ENCODE assay signal across 26 mouse cellular contexts in the genomic region with DNA sequence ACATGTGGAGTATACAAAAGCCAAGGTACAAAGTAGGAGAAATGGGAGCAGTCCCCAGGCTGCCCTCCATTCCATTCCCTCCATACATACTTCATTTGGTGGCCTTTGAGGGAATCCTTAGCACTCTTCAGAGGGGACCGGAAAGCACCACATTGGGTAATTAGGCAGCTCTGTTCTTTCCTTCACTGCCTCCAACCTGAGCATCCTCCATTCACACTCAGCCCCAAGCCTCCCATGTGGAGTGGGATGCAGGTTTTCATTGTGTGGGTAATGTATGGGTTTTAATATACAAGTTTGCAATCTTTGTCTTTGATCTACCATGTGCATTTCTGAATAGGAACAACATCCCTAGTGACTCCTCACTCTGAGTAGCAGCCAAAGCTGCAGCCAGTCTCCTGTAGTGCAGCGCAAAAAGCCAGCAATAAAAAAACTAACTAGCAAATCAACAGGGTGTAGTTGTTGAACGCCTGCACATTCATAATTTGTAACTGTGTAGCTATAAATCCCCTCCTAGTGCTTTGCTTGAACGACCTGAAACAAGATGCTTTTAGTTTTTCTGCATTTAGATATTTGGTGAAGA. TPM values are rescaled to one million over a fixed set of nuclear protein-coding genes. Genes with fewer than 3 reads are reported as not detected.
"Had no signal": no experiment of that assay in that cellular context is flagged by ENCODE, and none has a peak within 500 bp of the region (broad histone marks: within the 10 kb centered on the region; RNA-seq: fewer than 3 reads in every experiment).

No protein-coding gene starts in this region.

- H3K36me3 ChIP-seq: heart, embryonic 10.5 days; heart, embryonic 12.5 days; hindbrain, embryonic 10.5 days; hindbrain, embryonic 13.5 days; hindbrain, embryonic 15.5 days; intestine, embryonic 15.5 days; limb, embryonic 10.5 days; limb, embryonic 12.5 days had no signal

- DNase-seq: gastrocnemius, adult 2 months; gastrocnemius, postnatal 10 days; gastrocnemius, postnatal 25 days; heart, adult 18-20 months; heart, postnatal 10 days; heart, postnatal 4 days; kidney, adult 18-20 months; kidney, adult 8-10 months; kidney, postnatal 10 days; kidney, postnatal 25 days; kidney, postnatal 4 days; liver had no signal

- H3K9me3 ChIP-seq: heart, embryonic 10.5 days; heart, embryonic 12.5 days; hindbrain, embryonic 10.5 days; hindbrain, embryonic 13.5 days; hindbrain, embryonic 15.5 days; intestine, embryonic 15.5 days; limb, embryonic 10.5 days; limb, embryonic 12.5 days had no signal

- H3K27ac ChIP-seq: gastrocnemius, adult 2 months; heart, embryonic 10.5 days; hindbrain, embryonic 10.5 days; hindbrain, embryonic 13.5 days; hindbrain, embryonic 15.5 days; intestine, embryonic 15.5 days; layer of hippocampus, adult 2 months; left cerebral cortex, adult 2 months; limb, embryonic 10.5 days; limb, embryonic 12.5 days had no signal

- H3K27me3 ChIP-seq: hindbrain, embryonic 13.5 days; hindbrain, embryonic 15.5 days; intestine, embryonic 15.5 days; limb, embryonic 12.5 days had no signal

- H3K4me2 ChIP-seq: heart, embryonic 12.5 days; hindbrain, embryonic 13.5 days; hindbrain, embryonic 15.5 days; intestine, embryonic 15.5 days; limb, embryonic 12.5 days; liver, embryonic 11.5 days had no signal

- H3K4me1 ChIP-seq: heart, embryonic 10.5 days; heart, embryonic 12.5 days; hindbrain, embryonic 10.5 days; hindbrain, embryonic 15.5 days; intestine, embryonic 15.5 days; limb, embryonic 10.5 days; limb, embryonic 12.5 days had no signal

- H3K9ac ChIP-seq: heart, embryonic 12.5 days; hindbrain, embryonic 13.5 days; hindbrain, embryonic 15.5 days; intestine, embryonic 15.5 days; limb, embryonic 12.5 days had no signal

- H3K4me3 ChIP-seq: gastrocnemius, adult 2 months; heart, embryonic 10.5 days; heart, embryonic 12.5 days; hindbrain, embryonic 10.5 days; hindbrain, embryonic 13.5 days; hindbrain, embryonic 15.5 days; intestine, embryonic 15.5 days; layer of hippocampus, adult 2 months; left cerebral cortex, adult 2 months; limb, embryonic 10.5 days; limb, embryonic 12.5 days had no signal

- ATAC-seq: inflammation-experienced regulatory T-cells, adult 6 months; intestine, embryonic 15.5 days; intestine, postnatal 0 days had no signal

RNA-seq across cellular contexts. Expression of gene Ppp1r17, which starts 22.3 kb away (rescaled TPM):
- polyA plus RNA-seq: inflammation-experienced regulatory T-cells, adult 6 months; kidney, embryonic 14.5 days; limb, embryonic 10.5 days had no signal
